Mouse (Mus musculus) midbrain, postnatal 0 days (tissue): ENCODE data around the gene Zfhx3. TPM values are rescaled to one million over a fixed set of nuclear protein-coding genes. Genes with fewer than 3 reads are reported as not detected.

Source experiments
- ATAC-seq: fragments of 200-750 bp; cut with Nextera tagmentation; 2 replicates; pipeline ENCODE4 v1.8.0; 2017; ENCODE audit warnings: moderate number of reproducible peaks, mild to moderate bottlenecking, moderate TSS enrichment, moderate library complexity; ENCODE audit not compliant: low FRiP score
- DNase-seq: peaks from one replicate; pipeline ENCODE4 v3.0.0-alpha.2; 2015; ENCODE audit warnings: low spot score
- H3K27ac ChIP-seq: fragments of 300-500 bp; sonication (generic); 2 replicates; pipeline ENCODE4 v1.5.1; 2014; ENCODE audit warnings: low read depth, mild to moderate bottlenecking, low read length, mixed read lengths
- H3K27me3 ChIP-seq: fragments of 300-500 bp; sonication (generic); 2 replicates; pipeline ENCODE4 v1.6.1; 2014; ENCODE audit warnings: low read length, control low read depth, mixed read lengths; ENCODE audit not compliant: insufficient read depth
- H3K36me3 ChIP-seq: fragments of 300-500 bp; sonication (generic); 2 replicates; pipeline ENCODE4 v1.6.1; 2014; ENCODE audit warnings: low read length, control low read depth, mixed read lengths; ENCODE audit not compliant: insufficient read depth
- H3K4me1 ChIP-seq: fragments of 300-500 bp; sonication (generic); 2 replicates; pipeline ENCODE4 v1.6.1; 2014; ENCODE audit warnings: mild to moderate bottlenecking, control low read depth, antibody characterized with exemption, low read length, mixed read lengths; ENCODE audit not compliant: insufficient read depth
- H3K4me2 ChIP-seq: fragments of 300-500 bp; sonication (generic); 2 replicates; pipeline ENCODE4 v1.6.1; 2014; ENCODE audit warnings: low read depth, mild to moderate bottlenecking, low read length, mixed read lengths; ENCODE audit not compliant: poor library complexity, severe bottlenecking
- H3K4me3 ChIP-seq: fragments of 300-500 bp; sonication (generic); 2 replicates; pipeline ENCODE4 v1.5.1; 2014; ENCODE audit warnings: low read depth, mild to moderate bottlenecking, low read length, moderate library complexity
- H3K9ac ChIP-seq: fragments of 300-500 bp; sonication (generic); replicated peaks from 2 replicates; pipeline ENCODE4 v1.6.1; 2014; ENCODE audit warnings: mild to moderate bottlenecking, low read length, moderate library complexity, mixed read lengths; ENCODE audit not compliant: poor library complexity, severe bottlenecking
- H3K9me3 ChIP-seq: fragments of 300-500 bp; sonication (generic); 2 replicates; pipeline ENCODE4 v1.6.1; 2016; ENCODE audit warnings: low read length, control low read depth
- CTCF ChIP-seq: IDR thresholded peaks from 2 replicates; pipeline ENCODE4 v1.5.1; 2016; ENCODE audit warnings: antibody characterized with exemption, mild to moderate bottlenecking
- WGBS: fragments of 180-500 bp; shearing (Covaris S2); extraction: QIAGEN DNeasy Blood & Tissue Kit; methylation state at CpG from one replicate; pipeline ENCODE4 v1.1.7; 2014; 5-methylcytosine and 5-hydroxymethylcytosine counted together
- polyA plus RNA-seq: library from polyadenylated mRNA; unstranded; fragments of >200 nt; fragmentation: Nextera tagmentation; extraction: Ambion mirVana; gene quantifications from 2 replicates; pipeline ENCODE4 v1.2.1, GENCODE M21; 2015
- total RNA-seq: library from RNA; depleted of rRNA; stranded (reverse); fragments of >200 nt; gene quantifications from 2 replicates; pipeline ENCODE4 v1.2.3, GENCODE M21; 2014

Zfhx3 gene
- total and polyA plus RNA-seq, 2 experiments from 2014 or later = 33.1 to 44.5 TPM

GRCm38 (mm10) chr8:108466653-108467052 lies 524.2 kb downstream of the Zfhx3 start:
- WGBS = 32% methylated on average over 6 of the region's 6 CpGs
- peak; percentile 65 for DNase-seq
- H3K27ac ChIP-seq = peak overlapping the region; percentile 52; the same call in 1 of the 2 replicates
- no peak overlapping the region for H3K9ac ChIP-seq
- no peaks in the 10 kb centered on the region for H3K36me3 ChIP-seq
- no peak overlapping the region for H3K4me3 ChIP-seq
- ATAC-seq = peak; percentile 58
- 0 out of 2 replicates have a peak overlapping the region, but pooled peaks have one; percentile 2 for H3K4me2 ChIP-seq
- peaks cover 17% of the 10 kb centered on the region; the same call in 1 of the 2 replicates for H3K4me1 ChIP-seq
- H3K27me3 ChIP-seq = no peaks in the 10 kb centered on the region
- no peak for TF ChIP-seq CTCF
- no peaks in the 10 kb centered on the region for H3K9me3 ChIP-seq

- Histone ChIP-seq H3K9ac (no peak overlapping the region), H3K27me3 (no peaks in the 10 kb centered on the region), H3K9me3 (no peaks in the 10 kb centered on the region), H3K4me3 (no peak overlapping the region), H3K36me3 (no peaks in the 10 kb centered on the region), H3K4me1 (peaks cover 17% of the 10 kb centered on the region; the same call in 1 of the 2 replicates), H3K27ac (peak overlapping the region; percentile 52), H3K4me2 (0 out of 2 replicates have a peak overlapping the region, but pooled peaks have one; percentile 2)
- ATAC-seq (no peak), DNase-seq (no peak)
- WGBS = 51% methylated on average over 19 of the region's 19 CpGs
- TF ChIP-seq CTCF = no peak
Measured at GRCm38 (mm10) chr8:108467172-108468035, 525.0 kb downstream of the Zfhx3 start.

- peaks cover 17% of the 10 kb centered on the region; the same call in 1 of the 2 replicates for H3K4me1 ChIP-seq
- no peak overlapping the region for H3K4me2 ChIP-seq
- TF ChIP-seq CTCF = peak; percentile 29
- H3K27ac ChIP-seq = no peak overlapping the region
- no peak overlapping the region for H3K9ac ChIP-seq
- 96% methylated on average over 3 of the region's 3 CpGs for WGBS
- no peak overlapping the region for H3K4me3 ChIP-seq
- DNase-seq (no peak), ATAC-seq (no peak)
- no peaks in the 10 kb centered on the region for H3K9me3 ChIP-seq
- no peaks in the 10 kb centered on the region for H3K27me3 ChIP-seq
- no peaks in the 10 kb centered on the region for H3K36me3 ChIP-seq
Measured at GRCm38 (mm10) chr8:108470269-108470668, 527.8 kb downstream of the Zfhx3 start.

- no peak overlapping the region for H3K4me2 ChIP-seq
- H3K4me3 ChIP-seq = no peak overlapping the region
- no peak overlapping the region for H3K9ac ChIP-seq
- no peak for ATAC-seq
- no peaks in the 10 kb centered on the region for H3K9me3 ChIP-seq
- no peak for TF ChIP-seq CTCF
- no peak overlapping the region for H3K27ac ChIP-seq
- no peaks in the 10 kb centered on the region for H3K36me3 ChIP-seq
- 80% methylated on average over 10 of the region's 10 CpGs for WGBS
- H3K4me1 ChIP-seq = no peaks in the 10 kb centered on the region
- DNase-seq = no peak
- H3K27me3 ChIP-seq = no peaks in the 10 kb centered on the region
Measured at GRCm38 (mm10) chr8:108474556-108474955, 532.1 kb downstream of the Zfhx3 start.

- H3K9me3 ChIP-seq = no peaks in the 10 kb centered on the region
- no peak for TF ChIP-seq CTCF
- 92% methylated on average over 8 of the region's 8 CpGs for WGBS
- H3K27me3 ChIP-seq = no peaks in the 10 kb centered on the region
- no peaks in the 10 kb centered on the region for H3K36me3 ChIP-seq
- no peak for ATAC-seq
- DNase-seq = no peak
- H3K4me3 ChIP-seq = no peak overlapping the region
- no peak overlapping the region for H3K9ac ChIP-seq
- peaks cover 2% of the 10 kb centered on the region; the same call in 1 of the 2 replicates for H3K4me1 ChIP-seq
- H3K27ac ChIP-seq = no peak overlapping the region
- H3K4me2 ChIP-seq = no peak overlapping the region
Measured at GRCm38 (mm10) chr8:108478131-108478530, 535.7 kb downstream of the Zfhx3 start.

- DNase-seq = no peak
- Histone ChIP-seq H3K4me1 (peaks cover 2% of the 10 kb centered on the region; the same call in 1 of the 2 replicates), H3K4me3 (no peak overlapping the region), H3K4me2 (no peak overlapping the region), H3K27ac (no peak overlapping the region; the same call in 1 of the 2 replicates), H3K27me3 (no peaks in the 10 kb centered on the region), H3K9me3 (no peaks in the 10 kb centered on the region), H3K36me3 (no peaks in the 10 kb centered on the region), H3K9ac (no peak overlapping the region)
- 46% methylated on average over 12 of the region's 12 CpGs for WGBS
- no peak for TF ChIP-seq CTCF
- ATAC-seq = no peak
Measured at GRCm38 (mm10) chr8:108480141-108480540, 537.7 kb downstream of the Zfhx3 start.
